Mouse (Mus musculus): ENCODE results near the gene Gse1. TPM values are rescaled to one million over a fixed set of nuclear protein-coding genes. Genes with fewer than 3 reads are reported as not detected.

The Gse1 gene
- polyA plus RNA-seq, 1 experiment from 2014 or later: 25.3 TPM

- Histone ChIP-seq H3K4me1 (replicated peaks; ENCODE audit: control insufficient read depth, insufficient read depth, low read length) (no peaks in the 10 kb centered on the region), H3K9ac (ENCODE audit: low read depth, low read length) (no peak overlapping the region), H3K9me3 (ENCODE audit: control insufficient read depth, low read length) (peaks cover 2% of the 10 kb centered on the region; the same call in 1 of the 2 replicates), H3K36me3 (ENCODE audit: control insufficient read depth, insufficient read depth, low read length) (peaks cover 4% of the 10 kb centered on the region; the same call in 1 of the 2 replicates), H3K27ac (ENCODE audit: low read depth, low read length) (no peak overlapping the region), H3K4me2 (no peak overlapping the region), H3K27me3 (replicated peaks; ENCODE audit: control insufficient read depth, insufficient read depth, low read length) (no peaks in the 10 kb centered on the region), H3K4me3 (ENCODE audit: low read depth, low read length) (no peak overlapping the region)
- no peak for ATAC-seq (replicated peaks; ENCODE audit: low FRiP score)
- no peak for DNase-seq (ENCODE audit: low spot score)
- whole genome bisulfite sequencing: 83% methylated on average over 5 of the region's 5 CpGs
Observed at GRCm38 (mm10) chr8:120243916-120244451, 15.7 kb downstream of the Gse1 start.

GRCm38 (mm10) chr8:120244553-120244952, 16.3 kb downstream of the Gse1 start:
- no peaks in the 10 kb centered on the region for H3K27me3 ChIP-seq (replicated peaks; ENCODE audit: control insufficient read depth, insufficient read depth, low read length)
- peaks cover 2% of the 10 kb centered on the region; the same call in 1 of the 2 replicates for H3K9me3 ChIP-seq (ENCODE audit: control insufficient read depth, low read length)
- H3K4me3 ChIP-seq (ENCODE audit: low read depth, low read length): no peak overlapping the region
- 0 out of 2 replicates have a peak, but pooled peaks cover under 1% of the 10 kb centered on the region for H3K4me1 ChIP-seq (replicated peaks; ENCODE audit: control insufficient read depth, insufficient read depth, low read length)
- no peak overlapping the region for H3K27ac ChIP-seq (ENCODE audit: low read depth, low read length)
- DNase-seq (ENCODE audit: low spot score): no peak
- H3K36me3 ChIP-seq (ENCODE audit: control insufficient read depth, insufficient read depth, low read length): peaks cover 4% of the 10 kb centered on the region; the same call in 1 of the 2 replicates
- no peak overlapping the region for H3K9ac ChIP-seq (ENCODE audit: low read depth, low read length)
- no peak for ATAC-seq (replicated peaks; ENCODE audit: low FRiP score)
- no peak overlapping the region for H3K4me2 ChIP-seq
- WGBS: 87% methylated on average over 10 of the region's 10 CpGs

GRCm38 (mm10) chr8:120247618-120248017, 19.4 kb downstream of the Gse1 start:
- 79% methylated on average over 5 of the region's 5 CpGs for WGBS
- Histone ChIP-seq H3K27ac (ENCODE audit: low read depth, low read length) (no peak overlapping the region), H3K4me3 (ENCODE audit: low read depth, low read length) (no peak overlapping the region), H3K9ac (ENCODE audit: low read depth, low read length) (no peak overlapping the region), H3K9me3 (ENCODE audit: control insufficient read depth, low read length) (peaks cover 2% of the 10 kb centered on the region; the same call in 1 of the 2 replicates), H3K4me1 (replicated peaks; ENCODE audit: control insufficient read depth, insufficient read depth, low read length) (0 out of 2 replicates have a peak, but pooled peaks cover 11% of the 10 kb centered on the region), H3K36me3 (ENCODE audit: control insufficient read depth, insufficient read depth, low read length) (peaks cover 4% of the 10 kb centered on the region; the same call in 1 of the 2 replicates), H3K27me3 (replicated peaks; ENCODE audit: control insufficient read depth, insufficient read depth, low read length) (no peaks in the 10 kb centered on the region), H3K4me2 (no peak overlapping the region)
- no peak for ATAC-seq (replicated peaks; ENCODE audit: low FRiP score)
- DNase-seq (ENCODE audit: low spot score): no peak

- H3K4me3 ChIP-seq (ENCODE audit: low read depth, low read length): no peak overlapping the region
- ATAC-seq (replicated peaks; ENCODE audit: low FRiP score): no peak
- 79% methylated on average over 7 of the region's 7 CpGs for WGBS
- H3K36me3 ChIP-seq (ENCODE audit: control insufficient read depth, insufficient read depth, low read length): peaks cover 4% of the 10 kb centered on the region; the same call in 1 of the 2 replicates
- H3K9me3 ChIP-seq (ENCODE audit: control insufficient read depth, low read length): peaks cover 2% of the 10 kb centered on the region; the same call in 1 of the 2 replicates
- H3K4me1 ChIP-seq (replicated peaks; ENCODE audit: control insufficient read depth, insufficient read depth, low read length): 0 out of 2 replicates have a peak, but pooled peaks cover 11% of the 10 kb centered on the region
- no peak overlapping the region for H3K4me2 ChIP-seq
- no peak overlapping the region for H3K27ac ChIP-seq (ENCODE audit: low read depth, low read length)
- no peaks in the 10 kb centered on the region for H3K27me3 ChIP-seq (replicated peaks; ENCODE audit: control insufficient read depth, insufficient read depth, low read length)
- no peak for DNase-seq (ENCODE audit: low spot score)
- no peak overlapping the region for H3K9ac ChIP-seq (ENCODE audit: low read depth, low read length)
Observed at GRCm38 (mm10) chr8:120248031-120248430, 19.8 kb downstream of the Gse1 start.

GRCm38 (mm10) chr8:120248451-120248850, 20.2 kb downstream of the Gse1 start:
- Histone ChIP-seq H3K9ac (ENCODE audit: low read depth, low read length) (no peak overlapping the region), H3K36me3 (ENCODE audit: control insufficient read depth, insufficient read depth, low read length) (peaks cover 4% of the 10 kb centered on the region; the same call in 1 of the 2 replicates), H3K27me3 (replicated peaks; ENCODE audit: control insufficient read depth, insufficient read depth, low read length) (no peaks in the 10 kb centered on the region), H3K9me3 (ENCODE audit: control insufficient read depth, low read length) (peaks cover 2% of the 10 kb centered on the region; the same call in 1 of the 2 replicates), H3K4me1 (replicated peaks; ENCODE audit: control insufficient read depth, insufficient read depth, low read length) (0 out of 2 replicates have a peak, but pooled peaks cover 11% of the 10 kb centered on the region), H3K4me2 (no peak overlapping the region), H3K4me3 (ENCODE audit: low read depth, low read length) (no peak overlapping the region), H3K27ac (ENCODE audit: low read depth, low read length) (no peak overlapping the region)
- no peak for ATAC-seq (replicated peaks; ENCODE audit: low FRiP score)
- 90% methylated on average over 4 of the region's 4 CpGs for WGBS
- no peak for DNase-seq (ENCODE audit: low spot score)

GRCm38 (mm10) chr8:120249800-120250336, 21.6 kb downstream of the Gse1 start:
- H3K4me3 ChIP-seq (ENCODE audit: low read depth, low read length): no peak overlapping the region
- no peaks in the 10 kb centered on the region for H3K27me3 ChIP-seq (replicated peaks; ENCODE audit: control insufficient read depth, insufficient read depth, low read length)
- WGBS: 77% methylated on average over 9 of the region's 9 CpGs
- H3K27ac ChIP-seq (ENCODE audit: low read depth, low read length): no peak overlapping the region
- H3K9me3 ChIP-seq (ENCODE audit: control insufficient read depth, low read length): no peaks in the 10 kb centered on the region
- ATAC-seq (replicated peaks; ENCODE audit: low FRiP score): no peak
- no peak for DNase-seq (ENCODE audit: low spot score)
- H3K36me3 ChIP-seq (ENCODE audit: control insufficient read depth, insufficient read depth, low read length): no peaks in the 10 kb centered on the region
- H3K9ac ChIP-seq (ENCODE audit: low read depth, low read length): no peak overlapping the region
- H3K4me1 ChIP-seq (replicated peaks; ENCODE audit: control insufficient read depth, insufficient read depth, low read length): 0 out of 2 replicates have a peak, but pooled peaks cover 11% of the 10 kb centered on the region
- H3K4me2 ChIP-seq: no peak overlapping the region

- WGBS: 72% methylated on average over 16 of the region's 16 CpGs
- Histone ChIP-seq H3K27ac (ENCODE audit: low read depth, low read length) (no peak overlapping the region), H3K4me1 (replicated peaks; ENCODE audit: control insufficient read depth, insufficient read depth, low read length) (0 out of 2 replicates have a peak, but pooled peaks cover 11% of the 10 kb centered on the region), H3K4me2 (no peak overlapping the region), H3K4me3 (ENCODE audit: low read depth, low read length) (no peak overlapping the region), H3K9ac (ENCODE audit: low read depth, low read length) (no peak overlapping the region), H3K27me3 (replicated peaks; ENCODE audit: control insufficient read depth, insufficient read depth, low read length) (no peaks in the 10 kb centered on the region), H3K36me3 (ENCODE audit: control insufficient read depth, insufficient read depth, low read length) (no peaks in the 10 kb centered on the region), H3K9me3 (ENCODE audit: control insufficient read depth, low read length) (no peaks in the 10 kb centered on the region)
- ATAC-seq (replicated peaks; ENCODE audit: low FRiP score) (no peak), DNase-seq (ENCODE audit: low spot score) (no peak)
Observed at GRCm38 (mm10) chr8:120250750-120251410, 22.6 kb downstream of the Gse1 start.

GRCm38 (mm10) chr8:120251411-120252035, 23.3 kb downstream of the Gse1 start:
- Histone ChIP-seq H3K27ac (ENCODE audit: low read depth, low read length) (no peak overlapping the region), H3K4me3 (ENCODE audit: low read depth, low read length) (no peak overlapping the region), H3K4me2 (no peak overlapping the region), H3K4me1 (replicated peaks; ENCODE audit: control insufficient read depth, insufficient read depth, low read length) (peaks cover 11% of the 10 kb centered on the region; the same call in 1 of the 2 replicates), H3K36me3 (ENCODE audit: control insufficient read depth, insufficient read depth, low read length) (no peaks in the 10 kb centered on the region), H3K9ac (ENCODE audit: low read depth, low read length) (no peak overlapping the region), H3K27me3 (replicated peaks; ENCODE audit: control insufficient read depth, insufficient read depth, low read length) (no peaks in the 10 kb centered on the region), H3K9me3 (ENCODE audit: control insufficient read depth, low read length) (no peaks in the 10 kb centered on the region)
- DNase-seq (ENCODE audit: low spot score) (no peak), ATAC-seq (replicated peaks; ENCODE audit: low FRiP score) (no peak)
- WGBS: 73% methylated on average over 9 of the region's 9 CpGs

Measured in liver, embryonic 11.5 days (tissue).